Mouse (Mus musculus): ENCODE measurements at regions not wholly inside any gene's neighbourhood (a gene's known extent, or its start where the extent isn't known, plus 50 kb on each side); places are given as distances from the start of the nearest gene placed in this dataset.

DNA sequence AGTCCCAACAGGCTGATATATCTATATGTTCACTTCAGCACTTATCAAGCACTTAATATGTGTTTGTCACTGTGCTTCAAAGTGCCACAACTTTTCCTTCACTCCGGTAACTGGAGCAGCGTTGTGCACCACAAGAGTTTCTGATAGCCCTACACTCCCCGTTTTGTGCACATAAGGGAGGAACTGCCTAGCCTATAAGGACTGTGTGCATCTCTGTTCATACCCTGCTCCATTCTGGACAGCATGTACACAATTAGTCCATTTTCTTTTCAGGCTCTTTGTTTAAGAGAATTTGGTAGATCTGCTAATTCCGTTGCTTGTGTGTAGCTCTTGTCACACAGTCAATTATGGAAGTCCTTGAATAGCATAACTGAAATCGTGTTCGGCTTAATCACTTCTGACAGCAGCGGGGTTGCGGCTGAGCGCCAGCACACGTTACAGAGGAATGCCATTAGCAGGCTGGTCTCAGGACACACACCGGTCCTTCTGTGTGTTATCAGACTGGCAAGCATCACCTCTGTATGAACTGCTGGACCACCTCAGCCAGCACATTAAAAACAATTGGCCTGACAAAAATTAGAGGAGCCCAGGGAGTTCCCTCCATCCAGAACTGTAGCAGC lies 144.2 kb downstream of the Cmpk2 start:
- TF ChIP-seq NRF1 (IDR thresholded peaks at IDR 0.05; ENCODE audit: low read depth, low read length), result no peak
- no peak for TF ChIP-seq KAT2A (IDR thresholded peaks at IDR 0.05; ENCODE audit: insufficient replicate concordance, low read length)
- TF ChIP-seq CTCF (conservative IDR thresholded peaks at IDR 0.05 in 1 of 2, IDR thresholded peaks at IDR 0.05 in 1 of 2; ENCODE audit: low read depth in 2 of 2, low read length in 2 of 2), result no peak
- TF ChIP-seq JUN (IDR thresholded peaks at IDR 0.05; ENCODE audit: insufficient read depth, low read depth, low read length), result no peak
- no peak for TF ChIP-seq HCFC1 (IDR thresholded peaks at IDR 0.05; ENCODE audit: low read depth, low read length)
- no peak for TF ChIP-seq POLR2A (IDR thresholded peaks at IDR 0.05; ENCODE audit: low read depth, low read length)
- TF ChIP-seq USF2 (conservative IDR thresholded peaks at IDR 0.05; ENCODE audit: low read depth, low read length), result no peak
- no peak for TF ChIP-seq MAZ (IDR thresholded peaks at IDR 0.05; ENCODE audit: low read depth, low read length)
- TF ChIP-seq ETS1 (conservative IDR thresholded peaks at IDR 0.05; ENCODE audit: low read depth, low read length), result no peak
- no peak for TF ChIP-seq CHD2 (IDR thresholded peaks at IDR 0.05; ENCODE audit: low read length)
- no peak for TF ChIP-seq EP300 (IDR thresholded peaks at IDR 0.05; ENCODE audit: low read length)
- TF ChIP-seq CHD1 (IDR thresholded peaks at IDR 0.05; ENCODE audit: low read depth, low read length), result no peak
- no peak for TF ChIP-seq TBP (conservative IDR thresholded peaks at IDR 0.05; ENCODE audit: low read depth, low read length)
- no peak for TF ChIP-seq ZMIZ1 (IDR thresholded peaks at IDR 0.05; ENCODE audit: low read depth, low read length)
